Mouse (Mus musculus) adipocyte (in vitro differentiated cells): ENCODE measurements at regions not wholly inside any gene's neighbourhood (a gene's known extent, or its start where the extent isn't known, plus 50 kb on each side); places are given as distances from the start of the nearest gene placed in this dataset.

Source experiments
- DNase-seq: peaks from one replicate; pipeline ENCODE4 v3.0.0-alpha.2; 2016; ENCODE audit warnings: low spot score

DNA sequence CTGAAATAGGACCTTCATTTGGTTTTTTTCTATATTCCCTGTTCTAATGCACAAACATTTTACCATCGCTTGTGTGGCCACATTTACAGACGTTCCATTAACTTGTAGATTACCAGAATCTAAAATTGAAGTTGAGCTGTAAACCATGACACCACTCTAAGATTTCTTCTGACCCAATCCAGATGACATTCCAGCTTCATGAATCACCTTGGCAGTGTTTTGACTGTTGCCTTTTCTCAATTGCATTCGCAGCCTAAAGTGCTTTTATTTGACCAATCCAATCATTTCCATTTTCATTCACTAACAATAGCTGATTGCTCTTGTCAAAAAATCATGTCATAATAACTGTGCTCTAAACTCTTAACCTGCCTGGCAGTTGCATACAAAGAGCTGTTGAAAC is 144.8 kb downstream of the Mdfic start:
- DNase-seq, result peak; percentile 48

DNA sequence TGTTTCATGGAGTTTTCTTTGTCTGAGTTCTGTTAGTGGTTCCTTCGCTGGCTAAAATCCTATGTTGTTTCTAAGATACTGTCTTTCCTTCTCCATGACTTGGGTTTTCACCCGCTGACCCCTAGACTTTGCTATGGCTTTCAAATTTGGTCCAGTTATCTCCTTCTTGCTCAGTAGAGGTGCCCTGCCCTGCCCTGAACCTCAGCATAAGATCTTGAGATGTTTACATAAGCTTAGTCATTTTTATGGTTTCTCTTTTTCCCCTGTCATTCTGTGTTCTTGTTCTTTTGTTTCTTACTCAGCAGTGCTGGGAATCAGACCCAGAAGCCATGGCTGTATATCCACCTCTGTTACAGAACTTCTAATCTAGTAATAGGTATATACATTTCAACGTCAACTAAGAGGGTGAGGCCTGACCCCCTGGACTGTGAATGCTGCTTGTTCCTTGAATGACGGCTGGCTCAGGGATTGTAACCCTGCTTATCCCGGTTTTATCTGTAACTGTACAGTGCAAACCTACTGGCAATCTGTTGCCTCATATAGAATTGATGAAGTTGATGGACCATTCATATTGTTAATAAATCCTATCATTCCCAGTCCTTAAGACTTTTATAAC is 161.9 kb downstream of the Mdfic start:
- DNase-seq, result no peak

DNA sequence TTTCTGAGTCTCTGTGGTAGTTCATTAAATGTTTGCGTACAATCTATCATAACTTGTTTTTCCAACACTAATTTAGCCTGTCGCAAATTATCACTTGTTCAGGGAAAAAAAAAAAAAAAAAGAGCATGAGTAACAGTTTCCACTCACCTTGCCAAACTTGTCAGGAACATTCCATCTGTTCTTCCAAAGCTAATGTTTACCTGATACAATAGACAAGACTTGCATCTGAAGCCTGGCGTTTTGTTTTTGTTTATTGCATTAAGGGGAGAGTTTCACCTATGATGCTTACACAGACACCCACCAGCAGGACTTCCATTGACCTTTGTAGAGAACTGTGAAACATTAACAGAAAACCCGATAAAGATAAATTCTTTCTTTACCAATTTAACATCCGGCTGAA is 172.6 kb downstream of the Mdfic start:
- DNase-seq, result no peak

DNA sequence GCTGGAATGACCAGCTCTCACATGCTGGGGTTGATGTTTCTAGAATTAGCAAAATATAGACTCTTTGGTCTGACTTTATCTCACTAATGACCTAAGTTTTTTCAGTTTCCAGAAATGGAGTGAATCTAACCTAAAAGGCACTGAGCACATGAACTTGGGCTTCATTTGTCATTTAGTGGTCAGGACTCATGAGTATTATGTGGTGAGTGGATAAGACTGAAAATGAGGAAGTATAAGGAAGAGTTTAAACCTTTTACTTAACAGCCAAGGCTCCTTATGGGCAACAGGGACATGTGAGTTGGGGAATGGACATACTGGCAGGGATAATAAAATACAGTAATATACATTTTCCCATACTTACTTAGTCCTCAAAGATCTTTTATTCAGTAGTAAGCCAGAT is 180.0 kb downstream of the Mdfic start:
- no peak for DNase-seq

DNA sequence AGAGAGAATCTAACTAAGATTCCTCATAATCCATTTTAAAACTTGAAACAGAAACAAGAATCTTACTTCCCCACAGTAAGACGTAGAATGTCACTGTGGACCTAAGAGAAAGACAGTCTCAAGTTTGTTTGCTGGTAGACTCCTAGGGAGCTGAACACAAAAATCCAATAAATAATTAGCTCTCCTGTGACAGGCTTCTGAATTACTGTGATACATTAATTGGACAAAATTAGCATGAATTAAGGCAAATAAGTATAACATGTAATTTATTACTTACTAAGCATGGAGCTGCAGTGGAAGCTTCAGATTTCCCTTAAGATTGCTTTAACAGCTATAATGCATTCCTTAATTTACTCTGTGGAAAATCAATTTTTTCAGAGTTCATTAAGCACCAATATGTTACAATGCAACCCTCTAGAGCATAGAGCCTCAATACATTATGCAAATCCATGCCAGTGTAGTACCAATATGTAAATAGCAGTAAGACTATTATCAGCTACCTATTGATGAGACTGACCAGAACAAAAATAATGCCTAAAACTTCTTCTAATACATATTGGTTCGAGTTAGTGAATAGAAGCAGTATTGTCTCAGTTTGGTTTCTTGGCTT is 182.3 kb downstream of the Mdfic start:
- DNase-seq, result no peak

DNA sequence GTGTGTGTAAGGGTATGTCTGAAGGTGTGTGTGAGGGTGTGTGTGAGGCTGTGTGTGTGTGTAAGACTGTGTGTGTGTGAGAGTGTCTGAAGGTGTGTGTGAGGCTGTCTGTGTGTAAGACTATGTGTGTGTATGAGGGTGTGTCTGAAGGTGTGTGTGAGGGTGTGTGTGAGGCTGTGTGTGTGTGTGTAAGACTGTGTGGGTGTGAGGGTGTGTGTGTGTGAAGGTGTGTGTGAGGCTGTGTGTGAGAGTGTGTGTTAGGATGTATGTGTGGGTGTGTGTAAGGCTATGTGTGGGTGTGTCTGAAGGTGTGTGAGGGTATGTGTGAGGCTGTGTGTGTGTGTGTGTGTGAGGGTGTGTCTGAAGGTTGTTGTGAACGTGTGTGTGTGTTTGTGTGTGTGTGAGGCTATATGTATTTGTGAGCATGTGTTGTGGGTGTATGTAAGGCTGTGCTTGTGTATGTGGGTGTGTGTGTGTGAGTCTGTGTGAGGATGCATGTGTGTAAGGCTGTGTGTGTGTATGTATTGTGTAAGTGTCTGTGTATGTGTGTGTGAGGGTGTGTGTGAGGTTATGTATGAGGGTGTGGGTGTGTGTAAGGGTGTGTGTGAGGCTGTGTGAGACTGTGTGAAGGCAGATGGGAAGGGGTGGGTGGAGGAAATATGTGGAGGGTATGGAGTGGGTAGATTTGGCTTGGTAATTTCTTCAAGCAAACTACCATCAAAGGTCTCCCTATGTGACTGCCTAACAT is 190.1 kb downstream of the Mdfic start:
- DNase-seq, result no peak

DNA sequence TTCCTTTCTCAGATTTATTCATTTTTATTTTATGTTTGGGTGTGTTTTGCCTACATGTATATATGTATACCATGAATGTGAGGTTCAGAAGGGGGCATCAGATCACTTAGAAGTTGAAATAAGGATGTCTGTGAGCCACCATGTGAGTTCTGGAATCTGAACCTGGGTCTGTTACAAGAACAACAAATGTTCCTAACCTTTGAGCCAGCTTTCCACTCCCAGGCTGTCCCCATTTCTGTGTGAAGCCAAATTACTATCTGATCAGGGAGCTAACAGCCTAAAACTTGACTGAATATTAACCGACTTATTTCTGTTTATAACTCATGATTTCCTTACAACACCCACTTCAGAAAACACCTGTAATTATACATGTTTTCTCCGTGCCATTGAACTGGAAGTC is 209.2 kb downstream of the Mdfic start:
- no peak for DNase-seq

DNA sequence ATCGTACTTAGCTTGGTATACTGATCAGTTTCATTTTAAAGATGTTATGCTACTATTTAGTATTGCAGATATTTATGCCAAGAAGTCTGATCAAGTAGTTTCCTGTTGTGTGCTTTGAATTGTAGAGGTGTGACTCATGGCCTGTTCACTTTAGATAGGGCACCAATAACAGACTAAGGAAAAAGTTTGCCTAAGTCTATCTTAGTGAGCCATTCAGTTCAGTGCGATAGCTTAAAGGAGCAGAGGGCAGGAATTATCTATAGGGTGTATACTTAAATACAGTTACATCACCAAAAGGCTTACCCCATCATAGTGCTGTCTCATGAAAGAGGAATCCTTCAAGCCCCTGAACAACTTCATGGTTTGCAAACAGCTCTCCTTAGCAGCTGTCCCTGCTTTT is 229.8 kb downstream of the Mdfic start:
- DNase-seq, result no peak

DNA sequence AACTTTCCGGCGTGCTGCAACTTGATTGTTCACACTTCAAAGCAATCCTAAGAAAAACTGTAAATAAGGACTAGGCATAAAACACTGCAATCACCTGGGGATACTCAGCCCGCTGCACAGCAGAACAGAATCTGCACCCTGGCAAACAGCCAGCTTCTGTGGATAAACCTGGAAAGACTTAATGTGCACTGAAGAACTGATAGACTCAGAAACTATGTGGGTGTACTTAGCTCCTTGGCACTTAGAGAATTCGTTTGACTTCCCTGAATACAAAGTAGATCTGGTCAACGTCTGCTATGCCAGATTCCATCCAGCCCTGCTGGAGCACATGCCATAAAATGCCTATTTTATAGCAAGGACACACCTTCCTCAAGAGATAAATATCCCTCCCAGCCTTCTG is 266.9 kb downstream of the Mdfic start:
- DNase-seq, result no peak
